Mouse (Mus musculus) CH12.LX (cell line): Measurements from ENCODE around the gene Ubr4. TPM values are rescaled to one million over a fixed set of nuclear protein-coding genes. Genes with fewer than 3 reads are reported as not detected.

ENCODE experiments used
- DNase-seq: peaks from one replicate; pipeline ENCODE4 v3.0.0-alpha.2; 2013; ENCODE audit errors: extremely low read depth
- H3K27ac ChIP-seq: 2 replicates; pipeline ENCODE4 v1.5.1; 2012; ENCODE audit warnings: low read depth, mild to moderate bottlenecking, control low read depth, moderate library complexity; ENCODE audit not compliant: insufficient read depth
- H3K27me3 ChIP-seq: replicated peaks from 2 replicates; pipeline ENCODE3; 2012; ENCODE audit warnings: inconsistent platforms
- H3K36me3 ChIP-seq, 2 experiments: replicated peaks in 1 of 2; 2 replicates each; pipeline versions ENCODE3 to v1.6.1; 2012; ENCODE audit warnings: inconsistent platforms in 1 of 2, low read length in 1 of 2, mild to moderate bottlenecking in 1 of 2, mixed read lengths in 1 of 2, moderate library complexity in 1 of 2; ENCODE audit not compliant: control insufficient read depth in 1 of 2, insufficient read depth in 1 of 2
- H3K4me1 ChIP-seq, 2 experiments: 2 replicates each; pipeline ENCODE4 v1.6.1; 2012; ENCODE audit warnings: inconsistent platforms in 1 of 2, moderate library complexity in 1 of 2; ENCODE audit not compliant: insufficient read depth in 2 of 2, control insufficient read depth in 1 of 2
- H3K4me2 ChIP-seq: 2 replicates; pipeline ENCODE4 v1.6.1; 2012; ENCODE audit warnings: low read depth, mild to moderate bottlenecking, control low read depth; ENCODE audit not compliant: poor library complexity, insufficient read depth, severe bottlenecking
- H3K4me3 ChIP-seq, 3 experiments: fragments of 150-350 bp in 1 of 3; sonication (generic) in 1 of 3; replicated peaks in 1 of 3; 2 replicates each; pipeline versions ENCODE3 to v1.5.1; 2011 to 2012; ENCODE audit warnings: low read depth in 2 of 3, low read length in 2 of 3, mild to moderate bottlenecking in 2 of 3, moderate library complexity in 2 of 3, control low read depth in 1 of 3, improper control_type of control experiment in 1 of 3, inconsistent platforms in 1 of 3, mixed read lengths in 1 of 3; ENCODE audit not compliant: poor library complexity in 1 of 3
- H3K79me2 ChIP-seq: replicated peaks from 2 replicates; pipeline ENCODE4 v1.6.1; 2012; ENCODE audit warnings: mild to moderate bottlenecking, moderate library complexity; ENCODE audit not compliant: control insufficient read depth, poor library complexity, insufficient read depth, severe bottlenecking; ENCODE audit errors: extremely low read depth
- H3K9ac ChIP-seq: 2 replicates; pipeline ENCODE4 v1.6.1; 2012; ENCODE audit warnings: low read depth, mild to moderate bottlenecking, control low read depth, moderate library complexity; ENCODE audit not compliant: insufficient read depth
- H3K9me3 ChIP-seq: replicated peaks from 2 replicates; pipeline ENCODE3; 2012; ENCODE audit warnings: low read length, inconsistent platforms, mixed read lengths
- CHD1 ChIP-seq: IDR thresholded peaks from 2 replicates; pipeline ENCODE4 v1.6.1; 2012; ENCODE audit warnings: low read depth, low read length, improper control_type of control experiment, inconsistent platforms
- CHD2 ChIP-seq: IDR thresholded peaks from 2 replicates; pipeline ENCODE4 v1.6.1; 2011; ENCODE audit warnings: low read length, improper control_type of control experiment
- CTCF ChIP-seq, 2 experiments: IDR thresholded peaks in 1 of 2; conservative IDR thresholded peaks in 1 of 2; 2 replicates each; pipeline ENCODE4 v1.5.1; 2011 to 2012; ENCODE audit warnings: low read depth in 2 of 2, low read length in 2 of 2, improper control_type of control experiment in 1 of 2, inconsistent platforms in 1 of 2, mild to moderate bottlenecking in 1 of 2, moderate library complexity in 1 of 2
- ELF1 ChIP-seq: IDR thresholded peaks from 2 replicates; pipeline ENCODE4 v1.6.1; 2014; ENCODE audit warnings: low read depth, mild to moderate bottlenecking, inconsistent platforms, low read length, improper control_type of control experiment
- EP300 ChIP-seq: IDR thresholded peaks from 2 replicates; pipeline ENCODE4 v1.6.1; 2011; ENCODE audit warnings: low read length, improper control_type of control experiment
- ETS1 ChIP-seq: conservative IDR thresholded peaks from 2 replicates; pipeline ENCODE4 v1.6.1; 2012; ENCODE audit warnings: low read depth, mild to moderate bottlenecking, inconsistent platforms, low read length, improper control_type of control experiment, moderate library complexity
- GABPA ChIP-seq: IDR thresholded peaks from 2 replicates; pipeline ENCODE4 v1.6.1; 2012; ENCODE audit warnings: low read depth, low read length, improper control_type of control experiment, inconsistent platforms; ENCODE audit not compliant: insufficient replicate concordance
- HCFC1 ChIP-seq: IDR thresholded peaks from 2 replicates; pipeline ENCODE4 v1.6.1; 2012; ENCODE audit warnings: low read depth, mild to moderate bottlenecking, inconsistent platforms, low read length, improper control_type of control experiment
- IRF4 ChIP-seq: IDR thresholded peaks from 2 replicates; pipeline ENCODE4 v1.6.1; 2014; ENCODE audit warnings: low read depth, mild to moderate bottlenecking, inconsistent platforms, low read length, improper control_type of control experiment
- JUND ChIP-seq: conservative IDR thresholded peaks from 2 replicates; pipeline ENCODE4 v1.6.1; 2011; ENCODE audit warnings: low read depth, low read length, improper control_type of control experiment
- KAT2A ChIP-seq: IDR thresholded peaks from 2 replicates; pipeline ENCODE4 v1.6.1; 2012; ENCODE audit warnings: low read length, improper control_type of control experiment, inconsistent platforms; ENCODE audit not compliant: insufficient replicate concordance
- MAFK ChIP-seq: IDR thresholded peaks from 2 replicates; pipeline ENCODE4 v1.6.1; 2011; ENCODE audit warnings: low read length, improper control_type of control experiment; ENCODE audit not compliant: insufficient replicate concordance
- MAX ChIP-seq: IDR thresholded peaks from 2 replicates; pipeline ENCODE4 v1.6.1; 2011; ENCODE audit warnings: low read length, improper control_type of control experiment
- MEF2A ChIP-seq: IDR thresholded peaks from 2 replicates; pipeline ENCODE4 v1.6.1; 2014; ENCODE audit warnings: low read depth, mild to moderate bottlenecking, inconsistent platforms, low read length, improper control_type of control experiment, borderline replicate concordance
- MXI1 ChIP-seq: IDR thresholded peaks from 2 replicates; pipeline ENCODE4 v1.6.1; 2011; ENCODE audit warnings: mild to moderate bottlenecking, low read depth, low read length, improper control_type of control experiment
- MYC ChIP-seq: IDR thresholded peaks from 2 replicates; pipeline ENCODE4 v1.6.1; 2011; ENCODE audit warnings: low read depth, mild to moderate bottlenecking, improper control_type of control experiment, low read length
- NELFE ChIP-seq: IDR thresholded peaks from 2 replicates; pipeline ENCODE4 v1.6.1; 2011; ENCODE audit warnings: low read depth, low read length, improper control_type of control experiment
- NRF1 ChIP-seq: IDR thresholded peaks from 2 replicates; pipeline ENCODE4 v1.6.1; 2014; ENCODE audit warnings: low read depth, mild to moderate bottlenecking, inconsistent platforms, low read length, improper control_type of control experiment, moderate library complexity
- POLR2A ChIP-seq: IDR thresholded peaks from 2 replicates; pipeline ENCODE4 v1.6.1; 2011; ENCODE audit warnings: low read depth, mild to moderate bottlenecking, improper control_type of control experiment, low read length
- POLR2AphosphoS2 ChIP-seq: IDR thresholded peaks from 2 replicates; pipeline ENCODE4 v1.6.1; 2011; ENCODE audit warnings: low read depth, low read length, improper control_type of control experiment
- RAD21 ChIP-seq: IDR thresholded peaks from 2 replicates; pipeline ENCODE4 v1.6.1; 2011; ENCODE audit warnings: low read depth, mild to moderate bottlenecking, low read length, improper control_type of control experiment, moderate library complexity
- RCOR1 ChIP-seq: conservative IDR thresholded peaks from 2 replicates; pipeline ENCODE4 v1.6.1; 2012; ENCODE audit warnings: low read depth, mild to moderate bottlenecking, inconsistent platforms, low read length, improper control_type of control experiment
- SIN3A ChIP-seq: IDR thresholded peaks from 2 replicates; pipeline ENCODE4 v1.6.1; 2012; ENCODE audit warnings: low read length, improper control_type of control experiment, inconsistent platforms
- SMC3 ChIP-seq: IDR thresholded peaks from 2 replicates; pipeline ENCODE4 v1.6.1; 2011; ENCODE audit warnings: low read depth, low read length, improper control_type of control experiment
- TBP ChIP-seq: conservative IDR thresholded peaks from 2 replicates; pipeline ENCODE4 v1.6.1; 2011; ENCODE audit warnings: low read depth, low read length, improper control_type of control experiment
- UBTF ChIP-seq: IDR thresholded peaks from 2 replicates; pipeline ENCODE4 v1.6.1; 2012; ENCODE audit warnings: low read depth, mild to moderate bottlenecking, inconsistent platforms, low read length, improper control_type of control experiment, moderate library complexity
- USF1 ChIP-seq: IDR thresholded peaks from 2 replicates; pipeline ENCODE4 v1.6.1; 2014; ENCODE audit warnings: low read depth, mild to moderate bottlenecking, inconsistent platforms, low read length, improper control_type of control experiment
- USF2 ChIP-seq: conservative IDR thresholded peaks from 2 replicates; pipeline ENCODE4 v1.6.1; 2011; ENCODE audit warnings: low read depth, low read length, improper control_type of control experiment
- ZKSCAN1 ChIP-seq: IDR thresholded peaks from 2 replicates; pipeline ENCODE4 v1.6.1; 2012; ENCODE audit warnings: low read depth, inconsistent platforms, low read length, improper control_type of control experiment, borderline replicate concordance
- ZNF384 ChIP-seq: IDR thresholded peaks from 2 replicates; pipeline ENCODE4 v1.6.1; 2012; ENCODE audit warnings: low read depth, low read length, improper control_type of control experiment, inconsistent platforms
- dilution Hi-C: fragments of 300-500 bp; cut with MboI; formaldehyde crosslinking; loops from 2 replicates; pipeline ENCODE4 v1.14.3; 2020; ENCODE audit warnings: low sequenced_read_pairs; ENCODE audit not compliant: extremely low pct_unique_long_range_greater_than_20kb, extremely low pct_ligation_motif_present
- in situ Hi-C: fragments of 300-500 bp; cut with MboI; formaldehyde crosslinking; loops from 3 replicates; pipeline ENCODE4 v1.14.3; 2019; ENCODE audit warnings: low sequenced_read_pairs, low pct_ligation_motif_present, low pct_unique_long_range_greater_than_20kb, mixed read lengths
- polyA plus RNA-seq: library from polyadenylated mRNA; unstranded; fragments of >175 nt; gene quantifications from 2 replicates; pipeline ENCODE4 v1.2.1, GENCODE M21; 2012; ENCODE audit warnings: low read depth; ENCODE audit not compliant: insufficient read length
- total RNA-seq, 2 experiments: library from RNA; depleted of rRNA; stranded (reverse); fragments of 300-350 nt in 1 of 2; fragments of >200 nt in 1 of 2; gene quantifications; 2 replicates each; pipeline ENCODE4 v1.2.3; 2012 to 2014

Ubr4 gene
- total and polyA plus RNA-seq, 3 experiments, result 43.0 to 102 (median 90.8) TPM

DNA sequence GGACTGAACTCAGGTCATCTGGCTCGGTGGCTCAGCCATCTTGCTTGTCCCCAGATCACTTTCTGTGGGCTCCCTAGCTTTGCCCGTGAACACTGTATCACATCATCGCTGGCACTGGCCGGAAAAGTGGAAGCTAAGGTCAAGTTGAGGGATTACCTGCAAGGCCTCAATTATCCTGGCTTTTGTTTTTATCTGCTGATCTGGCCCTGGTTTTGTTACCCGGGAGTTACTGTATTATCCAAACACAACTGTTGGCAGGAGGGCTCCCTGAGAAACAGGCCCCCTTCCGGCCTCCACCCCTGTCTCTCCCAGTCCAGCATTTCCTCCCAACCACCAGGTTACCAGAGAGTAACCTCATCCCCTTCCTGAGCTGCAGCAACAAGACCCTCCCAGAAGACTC lies 166.8 kb downstream of the Ubr4 start:
- H3K4me3 ChIP-seq, result no peak overlapping the region
- H3K27ac ChIP-seq, result no peak overlapping the region
- no peak overlapping the region for H3K4me2 ChIP-seq
- H3K36me3 ChIP-seq, result no peaks in the 10 kb centered on the region
- in situ Hi-C loops, result no loop called here
- H3K9me3 ChIP-seq, result peaks cover 5% of the 10 kb centered on the region
- no peaks in the 10 kb centered on the region for H3K4me1 ChIP-seq
- H3K27me3 ChIP-seq, result peaks cover 90% of the 10 kb centered on the region
- no peak for TF ChIP-seq UBTF
- TF ChIP-seq JUND, result no peak
- TF ChIP-seq MAFK, result no peak
- no peak for TF ChIP-seq POLR2A
- TF ChIP-seq RCOR1, result no peak
- TF ChIP-seq NELFE, result no peak
- TF ChIP-seq MXI1, result no peak
- no peak for TF ChIP-seq CTCF (conservative IDR thresholded peaks at IDR 0.05 in 1 of 2, IDR thresholded peaks at IDR 0.05 in 1 of 2; ENCODE audit: low read depth in 2 of 2, low read length in 2 of 2)
- TF ChIP-seq HCFC1, result no peak
- no peak for TF ChIP-seq POLR2AphosphoS2
- TF ChIP-seq ZKSCAN1, result no peak
- no peak for TF ChIP-seq EP300
- TF ChIP-seq RAD21, result no peak
- no peak for TF ChIP-seq MEF2A
- TF ChIP-seq CHD1, result no peak
- TF ChIP-seq USF1, result no peak
- no peak overlapping the region for H3K9ac ChIP-seq
- no peaks in the 10 kb centered on the region for H3K79me2 ChIP-seq
- dilution Hi-C loops, result no loop called here
- DNase-seq, result no peak

GRCm38 (mm10) chr4:139521926-139522325 lies 169.5 kb downstream of the Ubr4 start:
- dilution Hi-C loops, result no loop called here
- Histone ChIP-seq H3K4me3 (no peak overlapping the region), H3K9me3 (peaks cover 5% of the 10 kb centered on the region), H3K79me2 (no peaks in the 10 kb centered on the region), H3K36me3 (no peaks in the 10 kb centered on the region), H3K4me2 (no peak overlapping the region), H3K4me1 (no peaks in the 10 kb centered on the region), H3K27me3 (peaks cover 94% of the 10 kb centered on the region), H3K9ac (no peak overlapping the region), H3K27ac (no peak overlapping the region)
- DNase-seq, result no peak
- in situ Hi-C loops, result no loop called here
- no peak for TF ChIP-seq NELFE
- no peak for TF ChIP-seq KAT2A
- no peak for TF ChIP-seq ELF1
- TF ChIP-seq IRF4, result no peak
- TF ChIP-seq TBP, result no peak
- no peak for TF ChIP-seq UBTF
- TF ChIP-seq ETS1, result no peak
- no peak for TF ChIP-seq MAX
- no peak for TF ChIP-seq CHD2
- no peak for TF ChIP-seq ZKSCAN1
- no peak for TF ChIP-seq GABPA
- TF ChIP-seq ZNF384, result no peak
- TF ChIP-seq MYC, result no peak
- no peak for TF ChIP-seq RAD21
- TF ChIP-seq POLR2AphosphoS2, result no peak
- TF ChIP-seq USF2, result no peak
- TF ChIP-seq SIN3A, result no peak
- no peak for TF ChIP-seq NRF1
- no peak for TF ChIP-seq MAFK
- no peak for TF ChIP-seq SMC3
- TF ChIP-seq, all 38 proteins: peak for 0
